Mouse (Mus musculus) c-Kit-positive CD71-negative TER-119-negative erythroid progenitor cells, embryonic 14.5 days (primary cell): Measurements from ENCODE around the gene Gm30083.

Experiments used
- DNase-seq: peaks from one replicate; pipeline ENCODE4 v3.0.0-alpha.2; 2013; ENCODE audit warnings: low read depth

The Gm30083 gene

DNA sequence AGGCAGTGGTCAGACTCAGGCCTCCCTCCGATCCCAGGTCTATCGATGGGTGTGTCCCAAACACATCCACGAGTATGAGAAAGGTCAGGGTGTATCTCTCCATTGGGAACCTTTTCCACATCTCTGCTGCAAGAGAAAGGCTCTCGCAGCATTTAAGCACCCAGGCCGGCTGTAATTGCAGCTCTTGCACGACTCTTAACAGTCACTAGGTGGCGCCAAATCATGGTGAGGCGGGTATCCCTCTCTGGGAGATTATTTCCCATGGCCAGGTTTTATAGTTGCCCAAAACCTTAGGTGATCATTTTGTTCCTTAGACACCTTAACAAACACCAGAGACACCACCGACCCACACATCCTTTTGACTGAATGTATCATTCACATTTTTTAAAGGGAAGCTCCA lies 55.6 kb downstream of the Gm30083 start:
- DNase-seq, result peak; percentile 10

- no peak for DNase-seq
Observed at GRCm38 (mm10) chr14:33958841-33959240, 56.1 kb downstream of the Gm30083 start.

DNA sequence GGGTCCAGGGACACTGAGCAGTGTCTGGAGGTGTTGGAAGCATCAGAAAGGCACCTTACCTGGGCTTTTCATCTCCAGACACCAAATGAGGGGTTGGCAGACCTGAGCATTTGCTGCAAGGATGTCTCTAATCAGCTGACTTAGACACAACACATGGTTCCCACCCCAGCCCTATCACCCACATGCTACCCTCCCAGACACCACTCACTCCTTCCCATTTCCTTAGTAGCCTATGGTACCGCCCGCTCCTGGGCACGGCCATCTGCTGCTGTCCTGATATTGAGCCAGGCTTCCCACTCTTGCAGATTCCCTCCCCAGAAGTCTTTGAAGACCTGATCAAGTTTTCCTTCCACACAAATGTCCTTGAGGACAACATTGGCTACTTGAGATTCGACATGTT lies 56.8 kb downstream of the Gm30083 start:
- no peak for DNase-seq

GRCm38 (mm10) chr14:33956055-33956454 lies 58.9 kb downstream of the Gm30083 start:
- no peak for DNase-seq

GRCm38 (mm10) chr14:33953761-33954160 lies 61.2 kb downstream of the Gm30083 start, which contains the start of gene Rbp3:
Rbp3 (plus strand) TSS chr14:33954003.
- DNase-seq, result no peak

- DNase-seq, result no peak
Observed at GRCm38 (mm10) chr14:33952233-33952981, 62.6 kb downstream of the Gm30083 start.

GRCm38 (mm10) chr14:33946125-33946524 lies 68.9 kb downstream of the Gm30083 start:
- no peak for DNase-seq

DNA sequence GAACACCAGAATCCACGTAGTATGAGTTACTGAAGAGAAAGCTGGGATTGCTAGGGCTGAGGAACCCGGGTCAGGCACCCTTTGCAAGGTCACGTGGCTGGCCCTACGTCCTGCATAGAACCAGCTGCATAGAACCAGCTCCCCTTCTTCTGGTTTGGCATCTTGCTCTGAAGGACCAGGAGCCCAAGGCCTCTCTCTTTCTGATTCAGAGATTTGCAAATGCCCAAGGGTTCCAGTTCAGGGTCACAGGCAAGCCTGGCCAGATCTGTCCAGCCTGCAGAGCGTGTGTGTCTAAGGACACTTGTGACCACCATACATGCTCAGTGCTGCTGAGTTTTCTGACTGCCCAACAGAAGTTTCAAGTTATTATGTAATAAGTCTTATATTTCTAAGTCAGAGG lies 72.8 kb downstream of the Gm30083 start:
- no peak for DNase-seq

DNA sequence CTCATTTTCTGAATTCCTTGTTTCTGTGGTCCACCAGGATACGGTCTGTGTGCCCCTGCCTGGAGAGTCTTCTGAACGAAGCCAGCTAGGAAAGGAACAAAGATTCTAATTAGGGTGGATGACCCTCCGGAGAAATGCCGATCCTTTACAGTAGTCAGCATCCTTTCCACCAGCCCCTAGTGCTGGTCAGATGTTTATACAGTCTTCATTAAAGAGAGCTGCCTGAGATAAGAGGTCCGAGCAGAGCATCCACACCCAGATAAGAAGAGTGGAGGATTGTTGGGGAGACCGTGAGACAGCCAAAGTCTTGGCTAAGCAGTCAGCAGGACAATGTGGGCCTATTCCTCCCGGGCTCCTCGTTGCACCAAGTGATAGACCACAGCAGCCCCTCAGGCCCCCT lies 74.2 kb downstream of the Gm30083 start, which contains the start of gene Gdf2:
Gdf2 (plus strand) TSS at position 301 of the 400 bp plus-strand sequence.
- DNase-seq, result no peak

GRCm38 (mm10) chr14:33939117-33939516 lies 75.9 kb downstream of the Gm30083 start:
- DNase-seq, result no peak
